Mouse (Mus musculus) small intestine, adult 2 months (tissue): ENCODE results near the gene Gstm6. TPM values are rescaled to one million over a fixed set of nuclear protein-coding genes. Genes with fewer than 3 reads are reported as not detected.
"Not testable (repeated sequence)": the region's sequence is repeated elsewhere in the genome, so short reads cannot be mapped to it uniquely, and the experiment has no call there.

Source experiments
- H3K27ac ChIP-seq: fragments of 200-500 bp; 2 replicates; pipeline ENCODE4 v1.5.1; 2012; ENCODE audit warnings: low read depth, low read length, control low read depth, inconsistent platforms; ENCODE audit not compliant: insufficient read depth
- H3K27me3 ChIP-seq: fragments of 200-500 bp; 2 replicates; pipeline ENCODE4 v1.6.1; 2012; ENCODE audit warnings: mild to moderate bottlenecking, moderate library complexity, low read length, inconsistent platforms; ENCODE audit not compliant: control insufficient read depth, insufficient read depth
- H3K36me3 ChIP-seq: fragments of 200-500 bp; 2 replicates; pipeline ENCODE4 v1.6.1; 2012; ENCODE audit warnings: mild to moderate bottlenecking, low read length, control low read depth, inconsistent platforms; ENCODE audit not compliant: control insufficient read depth, insufficient read depth
- H3K4me1 ChIP-seq: fragments of 200-500 bp; 2 replicates; pipeline ENCODE4 v1.6.1; 2012; ENCODE audit warnings: low read length, inconsistent platforms, mixed read lengths; ENCODE audit not compliant: control insufficient read depth, insufficient read depth, insufficient read length
- H3K4me3 ChIP-seq: fragments of 200-500 bp; 2 replicates; pipeline ENCODE4 v1.5.1; 2012; ENCODE audit warnings: low read depth, mild to moderate bottlenecking, control low read depth, inconsistent platforms, low read length, moderate library complexity
- CTCF ChIP-seq: fragments of 200-500 bp; IDR thresholded peaks from 2 replicates; pipeline ENCODE4 v1.5.1; 2012; ENCODE audit warnings: low read depth, mild to moderate bottlenecking, control low read depth, inconsistent platforms, low read length, moderate library complexity, mixed read lengths; ENCODE audit not compliant: insufficient replicate concordance, insufficient read length; ENCODE audit errors: extremely low read depth
- POLR2A ChIP-seq: fragments of 200-500 bp; IDR thresholded peaks from 2 replicates; pipeline ENCODE4 v1.6.1; 2012; ENCODE audit warnings: low read depth, mild to moderate bottlenecking, control low read depth, inconsistent platforms, low read length, moderate library complexity
- WGBS: fragments of 180-500 bp; shearing (Covaris S2); methylation state at CpG from one replicate; pipeline ENCODE4 v1.1.7; 2018; 5-methylcytosine and 5-hydroxymethylcytosine counted together
- polyA plus RNA-seq: library from polyadenylated mRNA; depleted of rRNA; stranded (reverse); fragments of >200 nt; gene quantifications from 2 replicates; pipeline ENCODE4 v1.2.3, GENCODE M21; 2012

Gstm6 gene
- polyA plus RNA-seq, 1 experiment = 9.5 TPM

GRCm38 (mm10) chr3:107964656-107965308 is 21.2 kb upstream of the Gstm6 start:
- TF ChIP-seq POLR2A = no peak
- H3K4me1 ChIP-seq = peaks cover 26% of the 10 kb centered on the region
- peak overlapping the region; percentile 83 for H3K27ac ChIP-seq
- H3K4me3 ChIP-seq = peak overlapping the region; percentile 23; the same call in 1 of the 2 replicates
- 27% methylated on average over 5 of the region's 5 CpGs for WGBS
- H3K27me3 ChIP-seq = no peaks in the 10 kb centered on the region
- no peaks in the 10 kb centered on the region for H3K36me3 ChIP-seq

GRCm38 (mm10) chr3:107964026-107964425 is 20.5 kb upstream of the Gstm6 start:
- Histone ChIP-seq H3K27me3 (no peaks in the 10 kb centered on the region), H3K27ac (peak overlapping the region; percentile 69; the same call in 1 of the 2 replicates), H3K36me3 (no peaks in the 10 kb centered on the region), H3K4me3 (no peak overlapping the region), H3K4me1 (peaks cover 21% of the 10 kb centered on the region)
- no peak for TF ChIP-seq POLR2A
- TF ChIP-seq CTCF = no peak
- 78% methylated on average over 4 of the region's 4 CpGs for WGBS

GRCm38 (mm10) chr3:107955260-107955659 is 11.7 kb upstream of the Gstm6 start:
- 87% methylated on average over 9 of the region's 9 CpGs for WGBS
- not testable (repeated sequence) for H3K27ac ChIP-seq, H3K4me1 ChIP-seq

GRCm38 (mm10) chr3:107953906-107954305 is 10.4 kb upstream of the Gstm6 start:
- no peaks in the 10 kb centered on the region for H3K36me3 ChIP-seq
- TF ChIP-seq CTCF (no peak), POLR2A (no peak)
- no peak overlapping the region for H3K4me3 ChIP-seq
- no peaks in the 10 kb centered on the region for H3K27me3 ChIP-seq
- H3K27ac ChIP-seq = no peak overlapping the region
- 89% methylated on average over 5 of the region's 5 CpGs for WGBS
- peaks cover 3% of the 10 kb centered on the region; the same call in 1 of the 2 replicates for H3K4me1 ChIP-seq

More at GRCm38 (mm10) chr3:107955260-107955659, 11.7 kb upstream of the Gstm6 start:
- H3K4me3 ChIP-seq, H3K36me3 ChIP-seq, H3K27me3 ChIP-seq: not testable (repeated sequence)

- TF ChIP-seq POLR2A (no peak), CTCF (peak; percentile 86; the same call in 1 of the 2 replicates)
- Histone ChIP-seq H3K36me3 (no peaks in the 10 kb centered on the region), H3K4me1 (peaks cover 3% of the 10 kb centered on the region; the same call in 1 of the 2 replicates), H3K4me3 (no peak overlapping the region), H3K27me3 (no peaks in the 10 kb centered on the region), H3K27ac (no peak overlapping the region)
- WGBS = 7% methylated on average over 6 of the region's 6 CpGs
Observed at GRCm38 (mm10) chr3:107953328-107953755, 9.8 kb upstream of the Gstm6 start.

- peaks cover 3% of the 10 kb centered on the region; the same call in 1 of the 2 replicates for H3K4me1 ChIP-seq
- H3K36me3 ChIP-seq = no peaks in the 10 kb centered on the region
- H3K27ac ChIP-seq = no peak overlapping the region
- no peak for TF ChIP-seq CTCF
- no peak for TF ChIP-seq POLR2A
- 82% methylated on average over 11 of the region's 11 CpGs for WGBS
- H3K4me3 ChIP-seq = no peak overlapping the region
- H3K27me3 ChIP-seq = no peaks in the 10 kb centered on the region
Observed at GRCm38 (mm10) chr3:107950531-107950930, 7.0 kb upstream of the Gstm6 start.

- not testable (repeated sequence) for H3K27ac ChIP-seq, H3K4me3 ChIP-seq, H3K36me3 ChIP-seq, H3K27me3 ChIP-seq, H3K4me1 ChIP-seq
- 37% methylated on average over 1 of the region's 1 CpGs for WGBS
Observed at GRCm38 (mm10) chr3:107949461-107949860, 5.9 kb upstream of the Gstm6 start.
